Mouse (Mus musculus): ENCODE results near the gene Tmem82. TPM values are rescaled to one million over a fixed set of nuclear protein-coding genes. Genes with fewer than 3 reads are reported as not detected.

Tmem82 gene
- total RNA-seq, 2 experiments from 2014 or later = 0.28 to 0.79 TPM

DNA sequence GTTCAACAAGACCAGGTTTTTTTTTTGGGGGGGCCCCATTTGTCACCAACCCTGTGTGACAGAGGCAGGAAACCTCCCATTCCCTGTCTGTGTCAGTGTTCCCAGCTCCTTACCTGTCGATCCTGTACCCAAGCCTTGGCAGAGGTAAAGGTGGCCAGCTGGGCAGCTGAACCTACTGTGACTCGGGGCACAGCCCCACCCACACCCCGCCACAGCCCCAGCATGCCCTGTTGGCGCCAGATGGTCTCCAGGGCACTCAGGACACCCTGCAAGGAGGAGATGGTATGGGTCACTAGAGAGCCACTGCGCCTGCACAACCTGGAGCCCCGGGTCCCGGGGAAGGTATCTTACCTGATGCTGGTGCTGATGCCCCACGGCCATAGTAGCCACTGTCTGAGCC, 3.7 kb upstream of the Tmem82 start:
- intact Hi-C loops (cut with DNase I) = loop anchor here (10.0 kb wide), 1 partner anchor 223 kb away; the partner anchor contains the start of gene Ctrc
- no peak for DNase-seq (ENCODE audit: extremely low spot score in 1 of 2, low spot score in 2 of 2)

- intact Hi-C loops (cut with DNase I) = loop anchor here (10.0 kb wide), 1 partner anchor 224 kb away; the partner anchor contains the start of gene Ctrc
Observed at GRCm38 (mm10) chr4:141621297-141621696, 2.9 kb upstream of the Tmem82 start.

GRCm38 (mm10) chr4:141619299-141619883, 958 bp upstream of the Tmem82 start:
- DNase-seq (ENCODE audit: extremely low spot score in 1 of 2, low spot score in 2 of 2) = peak in 1 of 2 experiments; percentile 12

More at GRCm38 (mm10) chr4:141621297-141621696, 2.9 kb upstream of the Tmem82 start:
- no peak for DNase-seq (ENCODE audit: extremely low spot score in 1 of 2, low spot score in 2 of 2)

DNA sequence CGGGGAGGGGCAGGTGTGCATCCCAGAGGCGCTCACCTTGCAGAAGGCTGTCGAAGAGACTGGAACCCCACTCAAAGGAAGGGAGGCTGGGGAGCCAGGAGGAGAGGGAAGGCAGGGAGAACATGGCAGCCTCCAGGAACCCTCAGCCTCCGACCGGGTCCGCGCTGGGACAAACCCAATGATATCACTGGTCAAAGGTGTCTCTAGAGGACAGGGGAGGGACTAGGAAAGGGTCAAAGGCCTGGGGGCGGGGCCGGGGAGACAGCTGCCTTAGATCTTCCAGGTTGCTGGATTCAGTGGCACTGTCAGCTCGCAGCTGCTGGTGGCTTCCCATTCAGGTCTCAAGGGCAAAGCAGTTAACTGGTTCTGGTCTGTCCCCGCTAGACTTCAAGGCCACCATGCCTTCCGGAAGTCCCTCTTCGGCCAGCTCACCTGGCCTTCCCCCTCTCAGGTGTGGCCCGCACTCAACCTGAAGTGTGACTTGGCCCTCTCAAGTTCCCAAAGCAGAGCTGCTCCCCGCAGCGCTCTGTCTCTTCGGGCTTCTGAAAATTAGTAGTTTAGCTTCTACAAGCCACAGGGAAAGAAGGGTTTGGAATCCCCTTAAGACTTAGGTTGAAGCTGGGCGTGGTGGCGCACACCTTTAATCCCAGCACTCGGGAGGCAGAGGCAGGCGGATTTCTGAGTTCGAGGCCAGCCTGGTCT, 419 bp downstream of the Tmem82 start:
- intact Hi-C loops (cut with DNase I) = loop anchor here (5.0 kb wide), 1 partner anchor 54 kb away; no protein-coding TSS in a partner anchor
- DNase-seq (ENCODE audit: extremely low spot score in 1 of 2, low spot score in 2 of 2) = peak in 1 of 2 experiments; percentile 42

More at GRCm38 (mm10) chr4:141619299-141619883, 958 bp upstream of the Tmem82 start:
- intact Hi-C loops (cut with DNase I) = loop anchor here (5.0 kb wide), 1 partner anchor 53 kb away; no protein-coding TSS in a partner anchor

GRCm38 (mm10) chr4:141617299-141617698, 1.1 kb downstream of the Tmem82 start:
- intact Hi-C loops (cut with DNase I) = loop anchor here (5.0 kb wide), 1 partner anchor 55 kb away; no protein-coding TSS in a partner anchor
- peak; percentile 31 to 85 for DNase-seq (ENCODE audit: extremely low spot score in 1 of 2, low spot score in 2 of 2)

DNA sequence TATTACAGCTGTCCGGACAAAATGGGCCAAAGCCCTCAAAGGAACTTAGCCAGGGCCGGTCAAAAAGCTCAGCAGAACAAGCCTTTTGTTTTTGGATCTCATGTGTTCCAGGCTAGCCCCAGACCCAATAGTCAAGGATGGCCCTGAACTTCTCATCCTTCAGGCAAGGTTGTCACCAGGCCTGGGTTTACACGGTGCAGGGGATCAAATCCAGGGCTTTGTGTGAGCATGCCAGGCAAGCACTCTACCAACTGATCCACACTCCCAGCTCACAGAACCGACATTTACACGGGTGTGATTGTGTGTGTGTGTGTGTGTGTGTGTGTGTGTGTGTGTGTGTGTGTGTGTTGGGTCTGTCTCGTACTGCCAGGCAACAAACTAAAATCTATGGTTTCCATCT, 1.6 kb downstream of the Tmem82 start:
- peak in 1 of 2 experiments; percentile 15 for DNase-seq (ENCODE audit: extremely low spot score in 1 of 2, low spot score in 2 of 2)
- intact Hi-C loops (cut with DNase I) = loop anchor here (5.0 kb wide), 1 partner anchor 55 kb away; no protein-coding TSS in a partner anchor

GRCm38 (mm10) chr4:141614946-141615345, 3.5 kb downstream of the Tmem82 start:
- peak in 1 of 2 experiments; percentile 27 for DNase-seq (ENCODE audit: extremely low spot score in 1 of 2, low spot score in 2 of 2)
- intact Hi-C loops (cut with DNase I) = loop anchor here (5.0 kb wide), 1 partner anchor 57 kb away; no protein-coding TSS in a partner anchor

GRCm38 (mm10) chr4:141609538-141609937, 8.9 kb downstream of the Tmem82 start:
- peak in 1 of 2 experiments; percentile 62 for DNase-seq (ENCODE audit: extremely low spot score in 1 of 2, low spot score in 2 of 2)
- intact Hi-C loops (cut with DNase I) = no loop called here

GRCm38 (mm10) chr4:141605861-141606260, 12.6 kb downstream of the Tmem82 start, which contains the start of gene Fblim1:
Fblim1 (minus strand) TSS chr4:141606096.
- intact Hi-C loops (cut with DNase I) = no loop called here

DNA sequence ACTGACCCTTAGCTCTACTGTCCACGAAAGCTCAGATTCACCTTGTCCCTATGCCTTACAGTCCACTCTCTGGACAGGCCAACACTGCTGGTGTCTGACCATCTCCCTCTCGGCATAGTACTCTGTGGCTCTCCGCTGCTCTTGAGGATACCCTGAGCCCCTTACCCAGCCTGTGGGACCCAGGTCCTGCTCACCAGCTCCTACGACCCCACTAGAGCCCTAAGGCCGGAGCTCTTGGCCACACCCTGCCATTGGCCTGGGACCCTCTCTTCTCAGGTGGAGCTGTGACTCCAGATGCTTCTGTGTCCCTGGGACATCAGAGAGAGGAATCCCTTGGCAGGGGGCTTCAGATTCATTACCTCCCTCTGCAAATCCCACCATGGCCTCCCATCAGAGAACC, 13.0 kb downstream of the Tmem82 start:
- intact Hi-C loops (cut with DNase I) = no loop called here
- no peak for DNase-seq (ENCODE audit: extremely low spot score in 1 of 2, low spot score in 2 of 2)

More at GRCm38 (mm10) chr4:141605861-141606260, 12.6 kb downstream of the Tmem82 start, which contains the start of gene Fblim1:
- peak in 1 of 2 experiments; percentile 30 for DNase-seq (ENCODE audit: extremely low spot score in 1 of 2, low spot score in 2 of 2)

GRCm38 (mm10) chr4:141604493-141604892, 13.9 kb downstream of the Tmem82 start:
- intact Hi-C loops (cut with DNase I) = no loop called here

GRCm38 (mm10) chr4:141603921-141604320, 14.5 kb downstream of the Tmem82 start:
- peak in 1 of 2 experiments; percentile 10 for DNase-seq (ENCODE audit: extremely low spot score in 1 of 2, low spot score in 2 of 2)
- intact Hi-C loops (cut with DNase I) = no loop called here

More at GRCm38 (mm10) chr4:141604493-141604892, 13.9 kb downstream of the Tmem82 start:
- DNase-seq (ENCODE audit: extremely low spot score in 1 of 2, low spot score in 2 of 2) = peak in 1 of 2 experiments; percentile 39

GRCm38 (mm10) chr4:141602523-141603223, 15.8 kb downstream of the Tmem82 start:
- intact Hi-C loops (cut with DNase I) = no loop called here

GRCm38 (mm10) chr4:141601148-141601862, 17.1 kb downstream of the Tmem82 start:
- DNase-seq (ENCODE audit: extremely low spot score in 1 of 2, low spot score in 2 of 2) = peak in 1 of 2 experiments; percentile 54
- intact Hi-C loops (cut with DNase I) = no loop called here

More at GRCm38 (mm10) chr4:141602523-141603223, 15.8 kb downstream of the Tmem82 start:
- DNase-seq (ENCODE audit: extremely low spot score in 1 of 2, low spot score in 2 of 2) = peak in 1 of 2 experiments; percentile 21

DNA sequence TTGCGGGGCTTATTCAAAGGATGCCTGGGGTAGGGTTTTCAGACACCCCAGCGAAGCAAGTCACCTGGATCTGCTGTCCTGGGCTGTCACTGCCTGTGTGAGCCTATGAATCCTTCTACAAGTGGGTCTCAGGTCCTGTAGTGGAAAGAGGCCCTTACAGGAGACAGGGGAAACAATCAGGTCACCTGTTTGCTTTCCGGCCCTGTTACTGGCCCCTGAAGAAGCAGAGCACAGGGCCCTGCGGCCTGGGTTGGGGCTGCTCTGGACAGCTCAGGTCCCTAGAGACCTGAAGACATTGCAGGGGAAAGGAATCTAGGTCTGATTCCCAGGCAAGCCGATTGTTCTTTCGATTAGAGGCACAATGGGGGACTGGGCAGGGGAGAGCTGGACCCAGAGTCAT, 18.1 kb downstream of the Tmem82 start:
- DNase-seq (ENCODE audit: extremely low spot score in 1 of 2, low spot score in 2 of 2) = peak in 1 of 2 experiments; percentile 16
- intact Hi-C loops (cut with DNase I) = no loop called here

DNA sequence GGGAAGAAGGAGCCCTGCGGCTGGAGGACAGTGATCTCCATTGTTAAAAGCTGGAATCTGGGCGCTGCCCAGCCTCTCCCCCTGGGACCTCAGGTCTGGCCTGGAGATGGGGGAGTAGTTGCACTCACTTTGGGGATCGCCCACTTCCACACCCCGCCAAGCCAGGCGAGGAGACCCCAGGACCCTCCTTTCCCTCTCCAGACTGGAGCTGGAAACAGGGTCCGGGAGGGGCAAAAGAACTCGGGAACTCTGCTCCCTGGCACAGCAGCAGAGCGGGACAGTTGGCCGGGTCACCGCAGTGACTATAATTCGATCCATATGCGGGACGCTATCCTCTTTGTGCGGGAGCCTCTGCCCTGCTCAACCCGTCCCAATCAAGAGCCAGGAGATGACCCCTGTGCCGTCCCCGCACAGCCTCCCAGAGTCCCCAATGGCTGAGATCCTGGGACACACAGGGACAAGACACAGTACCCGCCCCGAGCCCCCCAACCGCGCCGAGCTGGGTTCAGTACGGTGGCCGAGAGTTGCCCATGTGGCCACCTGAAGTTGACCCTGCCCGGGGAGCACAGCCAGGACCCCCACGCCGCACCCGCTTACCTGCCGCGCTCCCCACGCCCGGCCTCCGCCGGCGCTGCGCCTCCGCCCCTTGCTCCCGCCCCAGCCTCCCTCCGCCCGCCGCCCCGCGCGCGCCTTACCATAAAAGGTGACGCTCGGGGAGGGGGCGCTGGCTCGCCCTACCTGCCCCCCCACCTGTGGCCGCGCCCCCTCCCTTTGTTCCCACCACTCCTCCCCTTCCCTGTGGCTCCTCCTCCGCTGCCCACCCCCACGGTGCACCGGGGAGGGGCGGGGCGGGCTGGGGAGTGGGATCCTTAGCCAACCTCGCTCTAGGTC, 18.9 kb downstream of the Tmem82 start:
- intact Hi-C loops (cut with DNase I) = no loop called here
- peak in 1 of 2 experiments; percentile 63 for DNase-seq (ENCODE audit: extremely low spot score in 1 of 2, low spot score in 2 of 2)

DNA sequence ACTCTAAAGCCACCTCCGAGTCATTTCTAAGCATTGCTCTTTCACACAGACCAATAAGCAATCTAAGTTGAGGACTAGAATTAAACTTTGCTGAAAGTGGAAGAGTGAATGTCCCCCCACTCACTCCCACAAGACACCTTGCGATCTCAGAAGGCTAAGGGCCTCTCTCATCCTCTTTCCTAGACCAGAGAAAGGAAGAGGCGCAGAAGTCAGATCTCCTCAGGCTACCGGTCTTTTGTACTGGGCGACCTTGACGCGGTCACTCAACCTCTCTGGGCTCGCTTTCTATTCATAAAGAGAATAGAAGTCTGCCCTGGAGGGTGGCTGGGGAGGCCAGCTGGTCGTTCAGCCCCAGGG, 19.6 kb downstream of the Tmem82 start:
- no peak for DNase-seq (ENCODE audit: extremely low spot score in 1 of 2, low spot score in 2 of 2)
- intact Hi-C loops (cut with DNase I) = no loop called here

Data from left cerebral cortex, postnatal 10 days (tissue).